Mouse (Mus musculus) thymus, postnatal 25 days (tissue): ENCODE results near the gene Slc2a10.

Experiments used
- DNase-seq: peaks from one replicate; pipeline ENCODE4 v3.0.0; 2022

Slc2a10 gene

DNA sequence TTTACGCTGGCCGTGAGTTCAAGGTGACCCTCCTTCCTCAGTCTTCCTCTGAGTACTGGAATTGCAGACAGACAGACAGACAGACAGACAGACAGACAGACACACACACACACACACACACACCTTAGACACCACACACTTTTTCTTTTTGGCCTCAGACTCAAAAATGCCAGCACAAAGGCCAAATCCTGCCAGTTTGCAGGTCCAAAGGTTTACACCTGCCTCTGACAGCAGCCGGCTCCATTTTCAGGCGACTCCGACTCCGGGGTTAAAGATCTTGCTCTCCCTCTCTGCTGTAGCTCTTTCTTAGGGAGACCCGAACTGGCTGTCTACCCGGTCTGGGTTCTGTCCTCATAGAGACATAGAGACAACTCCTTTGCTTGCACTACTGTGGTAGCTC is 60.5 kb downstream of the Slc2a10 start:
- no peak for DNase-seq

GRCm38 (mm10) chr2:165564620-165565019 is 61.0 kb downstream of the Slc2a10 start:
- DNase-seq, result no peak

- DNase-seq, result no peak
Measured at GRCm38 (mm10) chr2:165566898-165567297, 63.3 kb downstream of the Slc2a10 start.

DNA sequence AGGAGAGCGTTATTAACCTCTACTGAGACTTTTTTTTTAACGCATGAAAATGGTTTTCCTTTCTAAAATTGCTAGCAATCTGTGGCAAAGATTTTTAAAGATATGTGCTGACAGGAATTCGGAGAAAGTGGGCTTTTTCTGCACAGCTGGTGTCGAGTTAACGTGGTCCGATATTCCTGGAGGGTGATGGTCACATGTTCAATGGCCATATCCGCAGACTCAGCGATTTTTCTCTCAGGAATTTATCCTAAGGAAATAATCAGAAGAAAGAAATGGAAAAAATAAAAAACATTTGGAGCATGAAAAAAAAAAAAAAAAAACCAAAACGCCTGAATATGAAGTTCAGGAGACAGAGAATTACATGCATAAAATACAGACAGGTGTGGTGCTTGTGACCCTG is 64.2 kb downstream of the Slc2a10 start:
- DNase-seq, result no peak

- DNase-seq, result no peak
Measured at GRCm38 (mm10) chr2:165568911-165569310, 65.3 kb downstream of the Slc2a10 start.
